Mouse (Mus musculus) embryonic facial prominence, embryonic 12.5 days (tissue): ENCODE data around the gene Igfbp3. TPM values are rescaled to one million over a fixed set of nuclear protein-coding genes. Genes with fewer than 3 reads are reported as not detected.

Experiments
- ATAC-seq: fragments of 200-750 bp; cut with Nextera tagmentation; 2 replicates; pipeline ENCODE4 v1.8.0; 2017; ENCODE audit not compliant: insufficient number of reproducible peaks, insufficient read depth, low FRiP score, low TSS enrichment
- H3K27ac ChIP-seq: fragments of 300-500 bp; sonication (generic); 2 replicates; pipeline ENCODE4 v1.5.1; 2016; ENCODE audit warnings: mild to moderate bottlenecking
- H3K27me3 ChIP-seq: fragments of 300-500 bp; sonication (generic); 2 replicates; pipeline ENCODE4 v1.6.1; 2016; ENCODE audit warnings: mild to moderate bottlenecking, moderate library complexity
- H3K36me3 ChIP-seq: fragments of 300-500 bp; sonication (generic); 2 replicates; pipeline ENCODE4 v1.6.1; 2016; ENCODE audit warnings: mild to moderate bottlenecking
- H3K4me1 ChIP-seq: fragments of 300-500 bp; sonication (generic); 2 replicates; pipeline ENCODE4 v1.6.1; 2016
- H3K4me2 ChIP-seq: fragments of 300-500 bp; sonication (generic); replicated peaks from 2 replicates; pipeline ENCODE4 v1.6.1; 2016; ENCODE audit warnings: mild to moderate bottlenecking, moderate library complexity
- H3K4me3 ChIP-seq: fragments of 300-500 bp; sonication (generic); 2 replicates; pipeline ENCODE4 v1.5.1; 2016; ENCODE audit warnings: mild to moderate bottlenecking
- H3K9ac ChIP-seq: fragments of 300-500 bp; sonication (generic); 2 replicates; pipeline ENCODE4 v1.6.1; 2016; ENCODE audit warnings: mild to moderate bottlenecking, moderate library complexity
- H3K9me3 ChIP-seq: fragments of 300-500 bp; sonication (generic); 2 replicates; pipeline ENCODE4 v1.6.1; 2016; ENCODE audit warnings: mild to moderate bottlenecking, moderate library complexity
- WGBS: fragments of 180-500 bp; shearing (Covaris S2); methylation state at CpG from one replicate; pipeline ENCODE4 v1.1.7; 2016; 5-methylcytosine and 5-hydroxymethylcytosine counted together
- polyA plus RNA-seq: library from polyadenylated mRNA; unstranded; fragments of >200 nt; fragmentation: Nextera tagmentation; extraction: Ambion mirVana; gene quantifications from 2 replicates; pipeline ENCODE4 v1.2.1, GENCODE M21; 2016

Gene Igfbp3
- polyA plus RNA-seq, 1 experiment from 2014 or later = 113 TPM

GRCm38 (mm10) chr11:7192710-7193109 lies 21.0 kb downstream of the Igfbp3 start:
- Histone ChIP-seq H3K4me3 (no peak overlapping the region), H3K9me3 (no peaks in the 10 kb centered on the region), H3K27ac (no peak overlapping the region), H3K4me1 (0 out of 2 replicates have a peak, but pooled peaks cover 2% of the 10 kb centered on the region), H3K27me3 (0 out of 2 replicates have a peak, but pooled peaks cover 2% of the 10 kb centered on the region), H3K36me3 (no peaks in the 10 kb centered on the region), H3K4me2 (no peak overlapping the region), H3K9ac (no peak overlapping the region)
- no peak for ATAC-seq
- 69% methylated on average over 6 of the region's 6 CpGs for WGBS

- Histone ChIP-seq H3K4me3 (no peak within 1 kb of the TSS), H3K4me2 (no peak within 1 kb of the TSS), H3K9me3 (no peaks in the 10 kb centered on the region), H3K27ac (no peak within 1 kb of the TSS), H3K4me1 (0 out of 2 replicates have a peak, but pooled peaks cover 2% of the 10 kb centered on the region), H3K36me3 (no peaks in the 10 kb centered on the region), H3K9ac (no peak within 1 kb of the TSS), H3K27me3 (no peaks in the 10 kb centered on the region)
- no peak for ATAC-seq
- WGBS = 80% methylated on average over 12 of the region's 13 CpGs
These were observed 25.3 kb downstream of the Igfbp3 start, which contains the start of gene Gm11985 for GRCm38 (mm10) chr11:7188469-7188868. Gm11985 (minus strand) TSS chr11:7188569.

DNA sequence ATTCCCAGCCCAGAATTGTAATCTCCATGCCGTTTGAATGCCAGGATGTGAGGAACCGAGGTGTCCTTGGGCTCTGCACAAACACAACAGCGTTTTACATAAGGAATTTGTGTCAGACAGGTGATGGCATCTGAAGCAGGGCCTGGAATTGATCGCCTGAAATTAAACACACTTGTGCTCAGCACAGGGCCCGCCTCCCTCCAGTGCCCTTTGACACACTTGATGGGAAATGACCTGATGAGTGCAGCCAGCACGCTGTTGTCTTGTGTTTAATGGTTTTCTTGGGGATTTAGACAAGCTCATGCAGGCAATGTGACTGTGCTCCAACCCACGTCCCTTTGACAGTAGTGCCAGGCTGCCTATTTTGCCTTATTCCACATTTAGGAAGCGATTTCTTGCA lies 26.3 kb downstream of the Igfbp3 start:
- H3K4me3 ChIP-seq = no peak overlapping the region
- WGBS = 28% methylated on average over 8 of the region's 8 CpGs
- no peak overlapping the region for H3K9ac ChIP-seq
- H3K27ac ChIP-seq = no peak overlapping the region
- ATAC-seq = no peak
- H3K9me3 ChIP-seq = no peaks in the 10 kb centered on the region
- no peaks in the 10 kb centered on the region for H3K27me3 ChIP-seq
- no peak overlapping the region for H3K4me2 ChIP-seq
- 0 out of 2 replicates have a peak, but pooled peaks cover 2% of the 10 kb centered on the region for H3K4me1 ChIP-seq
- H3K36me3 ChIP-seq = no peaks in the 10 kb centered on the region

DNA sequence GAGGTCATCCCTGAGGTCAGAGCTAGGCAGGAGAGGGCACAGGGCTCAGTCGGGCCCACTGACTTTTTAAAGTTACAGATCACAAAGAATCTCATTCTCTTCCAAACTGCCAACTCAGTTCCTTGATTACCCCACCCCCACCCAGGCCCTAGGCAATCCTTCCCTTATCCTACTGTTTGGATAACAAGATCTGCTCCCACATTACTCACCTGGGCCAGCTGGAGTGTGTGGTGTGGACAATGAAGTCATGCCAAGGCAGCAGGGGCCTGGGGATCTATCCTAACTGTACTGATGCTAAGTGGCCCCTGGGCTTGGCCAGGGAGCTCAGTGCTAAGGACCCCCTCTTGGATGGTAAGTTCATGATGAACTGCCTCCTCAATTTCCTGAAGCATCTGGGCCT lies 29.3 kb downstream of the Igfbp3 start:
- Histone ChIP-seq H3K36me3 (no peaks in the 10 kb centered on the region), H3K27me3 (no peaks in the 10 kb centered on the region), H3K27ac (no peak overlapping the region), H3K4me1 (no peaks in the 10 kb centered on the region; the same call in 1 of the 2 replicates), H3K9me3 (no peaks in the 10 kb centered on the region), H3K4me3 (no peak overlapping the region), H3K9ac (no peak overlapping the region), H3K4me2 (no peak overlapping the region)
- WGBS = 15% methylated on average over 1 of the region's 1 CpGs
- ATAC-seq = no peak

DNA sequence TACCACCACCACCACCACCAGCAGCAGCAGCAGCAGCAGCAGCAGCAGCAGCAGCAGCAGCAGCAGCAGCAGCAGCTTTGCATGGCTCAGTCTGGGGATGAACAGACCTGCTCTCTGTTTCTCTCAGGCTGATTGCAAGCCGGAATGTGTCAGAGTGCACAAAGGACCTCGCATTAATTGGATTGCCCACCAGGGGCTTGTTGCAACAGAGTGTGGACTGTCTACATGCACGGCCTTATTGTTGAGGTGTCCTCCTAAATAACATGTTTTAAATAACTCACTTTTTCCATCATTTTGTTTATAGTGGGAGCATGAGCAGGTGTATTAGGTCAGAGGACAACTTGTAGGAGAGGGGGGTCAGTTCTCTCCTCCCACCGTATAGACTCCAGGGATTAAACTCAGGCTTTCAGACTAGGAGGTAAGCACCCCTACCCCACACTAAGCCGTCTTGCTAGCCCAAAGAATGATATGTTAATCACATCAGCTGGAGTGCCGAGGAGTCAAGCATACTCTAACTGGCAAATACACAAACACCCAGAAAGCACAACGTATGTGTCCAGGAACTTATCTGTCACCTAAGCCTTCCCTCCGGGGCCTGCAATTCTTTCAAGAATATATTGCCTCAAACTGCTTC lies 31.2 kb downstream of the Igfbp3 start:
- H3K4me2 ChIP-seq = no peak overlapping the region
- H3K4me3 ChIP-seq = no peak overlapping the region
- H3K9ac ChIP-seq = no peak overlapping the region
- H3K36me3 ChIP-seq = no peaks in the 10 kb centered on the region
- 36% methylated on average over 8 of the region's 8 CpGs for WGBS
- no peaks in the 10 kb centered on the region for H3K27me3 ChIP-seq
- ATAC-seq = peak; percentile 32; the same call in 1 of the 2 replicates
- no peaks in the 10 kb centered on the region; the same call in 1 of the 2 replicates for H3K4me1 ChIP-seq
- H3K27ac ChIP-seq = no peak overlapping the region
- no peaks in the 10 kb centered on the region for H3K9me3 ChIP-seq

DNA sequence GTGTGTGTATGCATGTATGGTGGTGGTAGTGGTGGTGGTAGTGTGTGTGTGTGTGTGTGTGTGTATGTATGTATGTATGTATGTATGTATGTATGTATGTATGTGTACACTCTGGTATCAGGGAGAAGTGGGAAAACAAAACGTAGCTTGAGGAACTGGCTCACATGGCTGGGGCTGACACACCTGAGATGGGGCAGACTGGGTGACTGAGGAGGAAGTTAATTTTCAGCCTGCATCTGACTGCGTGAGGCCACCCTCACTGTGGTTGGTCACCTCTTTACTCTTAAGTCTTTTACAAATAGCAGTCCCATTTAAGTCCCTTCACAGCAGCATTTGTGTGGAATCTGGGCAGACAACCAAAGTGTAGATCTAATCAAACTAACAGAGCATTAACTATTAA lies 34.4 kb downstream of the Igfbp3 start:
- Histone ChIP-seq H3K9ac (no peak overlapping the region), H3K4me1 (no peaks in the 10 kb centered on the region; the same call in 1 of the 2 replicates), H3K4me2 (no peak overlapping the region), H3K9me3 (no peaks in the 10 kb centered on the region), H3K27ac (no peak overlapping the region), H3K27me3 (no peaks in the 10 kb centered on the region), H3K36me3 (no peaks in the 10 kb centered on the region), H3K4me3 (no peak overlapping the region)
- no peak for ATAC-seq
- WGBS = 84% methylated on average over 2 of the region's 2 CpGs

DNA sequence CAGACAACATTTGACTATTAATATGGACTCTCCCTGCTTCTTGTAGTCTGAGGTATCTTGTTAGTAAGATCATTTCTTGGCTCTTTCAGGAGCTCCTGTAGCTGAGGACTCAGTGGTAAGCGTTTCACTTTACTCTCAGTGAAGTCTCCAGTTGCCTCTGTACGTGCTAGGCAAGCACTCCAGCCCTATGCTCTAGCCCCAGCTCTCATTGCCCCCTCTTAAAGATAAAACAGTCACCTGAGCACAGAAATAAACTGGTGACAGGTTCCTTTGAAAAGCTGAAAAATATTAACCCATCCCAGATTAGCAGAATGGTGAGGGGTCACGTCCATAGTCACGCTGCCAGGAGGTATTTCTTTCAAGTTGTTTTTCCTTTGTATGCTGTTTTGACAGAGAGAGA lies 35.0 kb downstream of the Igfbp3 start:
- no peak for ATAC-seq
- Histone ChIP-seq H3K9me3 (no peaks in the 10 kb centered on the region), H3K9ac (no peak overlapping the region), H3K4me1 (no peaks in the 10 kb centered on the region; the same call in 1 of the 2 replicates), H3K4me2 (no peak overlapping the region), H3K36me3 (no peaks in the 10 kb centered on the region), H3K4me3 (no peak overlapping the region), H3K27me3 (no peaks in the 10 kb centered on the region), H3K27ac (no peak overlapping the region)
- 80% methylated on average over 4 of the region's 4 CpGs for WGBS

GRCm38 (mm10) chr11:7173664-7174063 lies 40.1 kb downstream of the Igfbp3 start:
- Histone ChIP-seq H3K27ac (no peak overlapping the region), H3K36me3 (0 out of 2 replicates have a peak, but pooled peaks cover 2% of the 10 kb centered on the region), H3K4me2 (no peak overlapping the region), H3K4me3 (no peak overlapping the region), H3K9me3 (no peaks in the 10 kb centered on the region), H3K9ac (no peak overlapping the region), H3K4me1 (no peaks in the 10 kb centered on the region), H3K27me3 (no peaks in the 10 kb centered on the region)
- WGBS = 79% methylated on average over 6 of the region's 6 CpGs
- no peak for ATAC-seq

GRCm38 (mm10) chr11:7169645-7170044 lies 44.1 kb downstream of the Igfbp3 start:
- Histone ChIP-seq H3K9ac (no peak overlapping the region), H3K36me3 (0 out of 2 replicates have a peak, but pooled peaks cover 2% of the 10 kb centered on the region), H3K27ac (no peak overlapping the region), H3K4me3 (no peak overlapping the region), H3K4me1 (no peaks in the 10 kb centered on the region), H3K9me3 (no peaks in the 10 kb centered on the region), H3K27me3 (no peaks in the 10 kb centered on the region), H3K4me2 (no peak overlapping the region)
- ATAC-seq = no peak
- WGBS = 100% methylated on average over 1 of the region's 1 CpGs

DNA sequence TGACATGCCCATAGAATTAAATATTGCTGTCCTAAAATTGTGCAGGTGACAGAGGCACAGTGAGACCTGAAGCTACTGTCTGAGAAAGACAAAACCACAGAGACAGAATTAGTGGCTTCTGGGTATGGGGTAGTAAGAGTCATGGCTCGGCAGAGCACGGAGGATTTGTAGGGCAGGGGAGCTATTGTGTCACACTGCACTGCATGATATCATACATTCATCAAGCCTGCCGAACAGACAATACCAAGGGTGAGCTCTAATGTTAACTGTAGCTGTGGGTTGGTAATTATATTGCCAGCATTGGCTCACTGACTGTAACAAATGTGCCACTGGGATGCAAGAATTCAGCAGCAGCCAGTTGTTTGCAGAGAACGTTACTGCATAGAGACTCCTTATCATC lies 49.3 kb downstream of the Igfbp3 start:
- Histone ChIP-seq H3K36me3 (no peaks in the 10 kb centered on the region), H3K4me3 (no peak overlapping the region), H3K4me2 (no peak overlapping the region), H3K9me3 (no peaks in the 10 kb centered on the region), H3K27me3 (no peaks in the 10 kb centered on the region), H3K4me1 (peaks cover 11% of the 10 kb centered on the region; the same call in 1 of the 2 replicates), H3K9ac (no peak overlapping the region), H3K27ac (no peak overlapping the region)
- WGBS = 80% methylated on average over 4 of the region's 4 CpGs
- no peak for ATAC-seq

- no peak overlapping the region for H3K4me3 ChIP-seq
- H3K27ac ChIP-seq = no peak overlapping the region
- ATAC-seq = 0 out of 2 replicates have a peak, but pooled peaks have one; percentile 18
- H3K9ac ChIP-seq = no peak overlapping the region
- H3K9me3 ChIP-seq = no peaks in the 10 kb centered on the region
- H3K27me3 ChIP-seq = no peaks in the 10 kb centered on the region
- no peaks in the 10 kb centered on the region for H3K36me3 ChIP-seq
- H3K4me2 ChIP-seq = no peak overlapping the region
- WGBS = 75% methylated on average over 8 of the region's 8 CpGs
- H3K4me1 ChIP-seq = peaks cover 11% of the 10 kb centered on the region; the same call in 1 of the 2 replicates
These were observed 52.1 kb downstream of the Igfbp3 start for GRCm38 (mm10) chr11:7161502-7162174.

GRCm38 (mm10) chr11:7160637-7161101 lies 53.1 kb downstream of the Igfbp3 start:
- Histone ChIP-seq H3K27ac (peak overlapping the region; percentile 47), H3K9me3 (no peaks in the 10 kb centered on the region), H3K36me3 (no peaks in the 10 kb centered on the region), H3K9ac (no peak overlapping the region), H3K4me2 (no peak overlapping the region), H3K4me1 (peaks cover 11% of the 10 kb centered on the region; the same call in 1 of the 2 replicates), H3K4me3 (no peak overlapping the region), H3K27me3 (no peaks in the 10 kb centered on the region)
- peak; percentile 58 for ATAC-seq
- WGBS = 60% methylated on average over 4 of the region's 4 CpGs
